Mouse (Mus musculus): ENCODE measurements around the gene Gse1.

DNA sequence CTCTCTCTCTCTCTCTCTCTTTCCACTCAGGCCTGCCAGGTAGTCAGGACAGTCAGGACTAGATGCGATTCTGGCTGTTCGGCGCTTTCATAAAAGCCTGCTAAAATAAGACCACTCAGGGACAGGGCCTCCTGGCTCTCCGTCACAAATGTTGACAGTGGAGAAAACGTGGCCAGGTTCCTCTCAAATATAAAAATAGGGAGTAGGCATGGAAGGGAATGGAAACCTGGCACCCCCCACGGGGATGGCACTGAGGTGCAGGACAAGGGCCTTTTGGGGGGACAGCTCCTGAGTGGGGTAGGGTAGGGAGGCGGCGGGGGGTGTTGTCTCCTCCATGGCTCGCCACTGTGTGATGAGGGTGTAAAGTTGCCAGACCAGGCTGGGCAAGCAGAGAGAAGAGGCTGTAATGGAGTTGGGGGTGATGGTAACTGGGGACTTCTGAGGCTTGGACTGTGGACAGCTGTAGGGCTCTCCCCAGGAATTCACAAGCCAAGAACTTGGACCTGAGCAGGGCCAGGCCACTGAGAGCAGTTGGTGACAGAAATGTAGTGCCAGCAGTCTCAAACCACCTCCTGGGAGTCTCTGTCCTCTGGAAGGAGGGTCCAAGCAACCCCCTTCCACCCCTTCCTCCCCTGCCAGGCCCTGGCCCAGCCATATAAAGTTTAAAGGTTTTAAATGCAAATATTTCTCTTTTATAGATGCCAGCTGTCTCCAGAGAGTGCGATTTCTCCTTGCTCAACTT lies 303.7 kb downstream of the Gse1 start:
- TF ChIP-seq CTCF (IDR thresholded peaks at IDR 0.05; ENCODE audit: borderline replicate concordance, extremely low read depth, insufficient read depth, insufficient read length) (no peak), POLR2A (IDR thresholded peaks at IDR 0.05; ENCODE audit: borderline replicate concordance, extremely low read depth, insufficient read depth, insufficient read length, poor library complexity, severe bottlenecking) (no peak)

All from brain, embryonic 14.5 days (tissue).